Mouse (Mus musculus) NIH3T3 (cell line): Measurements from ENCODE around the gene Fbxo48.

ENCODE experiments used
- DNase-seq: peaks from one replicate; pipeline ENCODE4 v3.0.0-alpha.2; 2012; ENCODE audit warnings: low read depth

Fbxo48 gene

GRCm38 (mm10) chr11:16950976-16951760, at the start of gene Fbxo48:
Gene Fbxo48 (plus strand): TSS chr11:16951375.
- peak; percentile 99 for DNase-seq

- peak; percentile 61 for DNase-seq
Measured at GRCm38 (mm10) chr11:16904302-16905011, 46.7 kb upstream of the Fbxo48 start.

GRCm38 (mm10) chr11:16905012-16905332, 46.2 kb upstream of the Fbxo48 start:
- no peak for DNase-seq

DNA sequence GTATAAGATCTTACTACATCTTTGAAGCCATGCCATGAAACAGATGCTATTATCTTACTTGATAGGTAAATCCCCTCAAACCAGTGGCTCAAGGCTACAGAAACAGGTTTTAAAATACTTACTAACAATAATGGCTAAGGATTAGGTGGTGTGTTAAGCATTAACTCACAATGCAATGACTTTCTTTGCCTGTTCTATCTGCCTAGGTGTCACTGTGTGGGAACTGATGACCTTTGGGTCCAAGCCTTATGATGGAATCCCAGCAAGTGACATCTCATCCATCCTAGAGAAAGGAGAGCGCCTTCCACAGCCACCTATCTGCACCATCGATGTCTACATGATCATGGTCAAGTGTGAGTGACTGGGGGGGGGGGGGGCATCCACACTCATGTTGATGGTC, 44.6 kb upstream of the Fbxo48 start:
- DNase-seq: no peak

GRCm38 (mm10) chr11:16907517-16908129, 43.6 kb upstream of the Fbxo48 start:
- peak; percentile 78 for DNase-seq

- DNase-seq: no peak
Measured at GRCm38 (mm10) chr11:16914756-16915155, 36.4 kb upstream of the Fbxo48 start.

- DNase-seq: no peak
Measured at GRCm38 (mm10) chr11:16915850-16916249, 35.3 kb upstream of the Fbxo48 start.

- no peak for DNase-seq
Measured at GRCm38 (mm10) chr11:16917512-16917911, 33.7 kb upstream of the Fbxo48 start.

- no peak for DNase-seq
Measured at GRCm38 (mm10) chr11:16932159-16932558, 19.0 kb upstream of the Fbxo48 start.

- DNase-seq: peak; percentile 17
Measured at GRCm38 (mm10) chr11:16935577-16936236, 15.5 kb upstream of the Fbxo48 start.

DNA sequence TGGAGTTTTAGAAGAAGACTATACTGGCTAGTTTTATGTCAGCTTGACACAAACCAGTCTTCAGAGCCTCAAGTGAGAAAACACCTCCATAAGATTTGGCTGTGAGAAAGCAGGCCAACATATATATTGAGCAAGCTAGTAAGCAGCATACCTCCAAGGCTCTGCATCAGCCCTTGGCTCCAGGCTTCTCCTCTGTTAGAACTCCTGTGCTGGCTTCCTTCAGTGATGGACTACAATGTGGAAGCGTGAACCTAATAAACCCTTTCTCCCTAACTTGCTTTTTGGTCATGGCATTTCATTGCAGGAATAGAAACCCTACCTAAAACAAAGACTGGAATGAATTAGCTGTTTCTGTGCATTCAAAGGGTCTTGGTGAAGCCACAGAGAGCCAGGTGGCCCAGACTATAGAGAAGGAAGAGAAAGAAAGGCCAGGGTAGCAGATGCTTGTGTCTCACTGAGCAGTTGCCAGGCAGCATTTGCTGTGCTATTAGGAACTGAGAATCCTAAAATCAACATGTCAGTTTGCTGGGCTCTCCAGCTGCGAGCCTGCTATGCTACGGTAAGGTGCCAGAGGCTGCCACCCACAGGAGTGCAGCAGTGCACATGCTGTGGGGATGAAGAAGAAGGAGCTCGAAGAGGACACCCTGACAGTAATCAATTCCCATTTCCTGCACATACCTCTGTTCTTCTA, 9.9 kb upstream of the Fbxo48 start:
- no peak for DNase-seq

GRCm38 (mm10) chr11:16941973-16942452, 9.2 kb upstream of the Fbxo48 start:
- DNase-seq: no peak

- no peak for DNase-seq
Measured at GRCm38 (mm10) chr11:16943016-16943415, 8.2 kb upstream of the Fbxo48 start.

DNA sequence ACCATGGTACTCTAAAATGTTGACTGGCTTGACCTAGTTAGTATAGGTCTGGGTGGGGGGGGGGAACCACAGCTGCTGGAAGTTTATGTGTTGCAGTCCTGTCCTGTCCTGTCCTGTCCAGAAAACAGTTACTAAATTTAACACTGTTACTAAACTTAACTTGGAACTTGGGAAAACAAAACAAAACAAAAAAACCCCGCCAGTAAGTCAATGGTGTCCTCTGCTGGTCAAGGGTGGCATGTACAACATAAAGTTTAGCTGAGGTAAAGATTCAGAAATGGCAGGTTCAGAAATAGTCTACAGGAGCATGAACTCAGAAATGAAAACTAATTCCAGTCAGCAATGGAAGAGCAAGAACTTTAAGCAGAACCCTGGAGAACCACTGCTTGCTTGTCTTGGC, 2.4 kb upstream of the Fbxo48 start:
- DNase-seq: peak; percentile 81

DNA sequence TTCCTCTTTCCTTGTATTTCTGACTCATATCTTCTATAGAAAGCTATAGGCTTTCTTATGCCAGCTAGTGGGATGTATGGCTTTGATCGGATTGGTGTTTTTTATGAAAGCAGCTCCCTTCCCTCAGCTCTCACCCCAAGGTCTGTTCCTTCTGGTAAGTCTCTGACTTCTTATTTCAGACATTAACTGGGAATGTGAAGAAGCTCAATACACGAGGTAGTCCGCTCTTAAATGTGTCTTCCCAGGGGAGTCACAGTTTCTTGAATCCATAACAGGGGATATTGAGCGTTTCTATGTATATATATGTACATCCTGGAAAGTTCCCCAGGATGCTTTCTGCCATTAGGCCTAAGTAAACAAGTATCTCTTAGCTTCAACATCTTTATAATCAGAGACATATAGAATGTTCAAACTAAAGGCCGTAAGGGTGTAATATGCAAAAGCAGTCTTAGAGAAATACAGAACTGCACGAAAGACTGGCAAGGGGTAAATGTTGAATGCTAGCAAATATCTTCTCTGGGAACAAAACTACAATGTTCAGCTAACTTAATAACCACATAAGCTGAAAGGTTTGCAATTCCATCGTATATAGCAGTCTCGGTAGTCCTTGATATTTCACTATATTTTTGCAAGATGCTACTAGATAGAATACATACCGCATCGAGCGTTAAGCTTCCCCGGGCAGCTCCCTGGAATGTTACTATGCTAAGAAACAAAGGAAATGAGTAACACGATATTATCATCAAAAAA, 774 bp upstream of the Fbxo48 start:
- DNase-seq: no peak

- no peak for DNase-seq
Measured at GRCm38 (mm10) chr11:16951761-16952010, 511 bp downstream of the Fbxo48 start.

- DNase-seq: no peak
Measured at GRCm38 (mm10) chr11:16956115-16956862, 5.1 kb downstream of the Fbxo48 start.

DNA sequence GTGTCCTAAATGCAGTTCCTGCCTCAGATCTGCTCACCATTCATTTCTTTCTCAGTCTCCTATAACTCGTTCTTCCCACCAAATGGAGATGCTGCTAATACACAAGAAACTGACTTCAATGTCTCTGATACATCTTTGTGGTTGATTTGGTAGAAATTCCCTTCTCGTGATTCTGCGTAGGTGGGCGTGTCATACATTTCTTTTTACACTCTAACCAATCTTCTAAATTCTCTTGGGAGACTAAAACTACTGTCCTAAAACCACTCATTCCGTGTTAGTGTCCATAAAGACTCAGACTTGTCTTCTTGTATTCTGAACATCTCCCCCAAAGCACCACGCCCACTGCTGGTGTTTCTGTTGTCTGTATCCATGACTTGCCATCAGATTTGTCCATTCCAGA, 5.9 kb downstream of the Fbxo48 start:
- no peak for DNase-seq

DNA sequence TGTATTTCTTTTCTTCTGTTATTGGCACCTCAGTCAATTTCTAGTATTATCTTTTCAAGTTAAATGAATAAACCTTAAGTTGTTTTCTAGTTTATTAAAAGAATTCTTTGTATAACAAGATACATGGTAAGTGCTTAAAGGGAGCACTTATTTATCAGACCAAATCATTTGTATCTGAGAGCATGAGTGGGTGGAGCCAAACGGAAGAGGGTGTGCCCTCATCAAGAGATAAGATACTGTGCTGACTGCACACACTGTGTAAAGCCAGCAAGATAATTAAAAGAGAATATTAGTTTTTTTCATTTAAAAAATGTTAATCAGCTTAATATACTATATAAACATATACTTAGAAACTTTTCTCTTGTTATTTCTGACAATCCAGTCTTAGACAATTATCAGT, 7.3 kb downstream of the Fbxo48 start:
- no peak for DNase-seq

DNA sequence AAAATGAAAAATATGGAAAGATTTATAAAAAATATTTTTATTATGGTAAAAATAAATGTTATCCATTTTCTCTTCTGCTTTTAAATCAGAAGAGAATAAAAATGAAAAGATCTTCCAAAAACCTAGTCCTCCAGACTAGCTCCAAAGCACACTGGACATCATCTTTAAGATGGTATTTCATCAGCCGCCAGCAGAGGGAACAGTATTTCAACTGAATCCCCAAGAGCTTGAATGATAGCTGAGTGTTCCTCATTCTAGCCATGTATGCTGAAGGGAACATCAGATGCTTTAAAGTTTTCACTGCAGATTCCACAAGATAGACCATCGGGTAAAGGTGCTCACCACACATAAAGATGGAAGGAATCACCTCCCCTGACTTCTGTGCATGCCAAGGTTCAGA, 16.6 kb downstream of the Fbxo48 start:
- DNase-seq: peak; percentile 55

DNA sequence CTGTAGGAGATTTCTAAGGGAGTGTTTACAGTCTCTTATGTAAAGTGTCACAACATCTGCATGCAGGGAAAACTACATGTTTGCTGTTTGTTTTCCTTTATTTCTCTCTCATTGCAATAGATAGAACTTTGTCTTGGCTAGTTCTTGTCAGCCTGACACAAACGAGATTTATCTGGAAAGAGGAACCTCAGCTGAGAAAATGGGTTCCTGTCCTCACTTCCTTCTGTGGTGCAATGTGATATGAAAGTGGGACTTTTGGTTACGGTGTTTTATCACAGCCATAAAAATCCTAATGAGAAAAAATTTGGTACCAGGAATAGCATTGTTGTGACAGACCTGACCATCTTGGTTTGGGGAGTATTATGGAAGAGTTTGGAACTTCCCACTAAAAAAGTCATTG, 18.5 kb downstream of the Fbxo48 start:
- no peak for DNase-seq
